Mouse (Mus musculus) ES-E14 (cell line): Measurements from ENCODE around the gene Ckmt2. TPM values are rescaled to one million over a fixed set of nuclear protein-coding genes. Genes with fewer than 3 reads are reported as not detected.
A peak's percentile ranks its signal among the peaks of the same experiment; 100 is the strongest.

ENCODE experiments used
- DNase-seq: peaks from one replicate; pipeline ENCODE4 v3.0.0-alpha.2; 2013; ENCODE audit warnings: low read depth, low spot score
- H3K27ac ChIP-seq: 2 replicates; pipeline ENCODE4 v1.5.1; 2012; ENCODE audit warnings: low read depth, mild to moderate bottlenecking, low read length, moderate library complexity, mixed read lengths; ENCODE audit not compliant: poor library complexity, insufficient read depth, severe bottlenecking
- H3K36me3 ChIP-seq: 2 replicates; pipeline ENCODE4 v1.6.1; 2012; ENCODE audit warnings: mild to moderate bottlenecking, low read length, moderate library complexity, mixed read lengths; ENCODE audit not compliant: control insufficient read depth, poor library complexity, insufficient read depth, severe bottlenecking
- H3K4me1 ChIP-seq, 2 experiments: fragments of 150-350 bp in 1 of 2; sonication (generic) in 1 of 2; 2 replicates each; pipeline ENCODE4 v1.6.1; 2012; ENCODE audit warnings: low read length in 2 of 2, mild to moderate bottlenecking in 1 of 2, mixed read lengths in 1 of 2; ENCODE audit not compliant: control insufficient read depth in 2 of 2, insufficient read depth in 2 of 2, poor library complexity in 1 of 2
- H3K4me3 ChIP-seq, 2 experiments: fragments of 150-350 bp in 1 of 2; sonication (generic) in 1 of 2; 2 replicates each; pipeline ENCODE4 v1.5.1; 2012; ENCODE audit warnings: low read length in 2 of 2, low read depth in 1 of 2, mild to moderate bottlenecking in 1 of 2, mixed read lengths in 1 of 2; ENCODE audit not compliant: insufficient read depth in 1 of 2, poor library complexity in 1 of 2, severe bottlenecking in 1 of 2
- H3K9ac ChIP-seq: 2 replicates; pipeline ENCODE4 v1.6.1; 2012; ENCODE audit warnings: low read depth, mild to moderate bottlenecking, low read length, mixed read lengths; ENCODE audit not compliant: poor library complexity, insufficient read depth, severe bottlenecking
- H3K9me3 ChIP-seq: fragments of 150-350 bp; sonication (generic); 2 replicates; pipeline ENCODE4 v1.6.1; 2012; ENCODE audit warnings: low read depth, mild to moderate bottlenecking, low read length; ENCODE audit not compliant: control insufficient read depth, insufficient read depth
- CHD2 ChIP-seq: IDR thresholded peaks from 2 replicates; pipeline ENCODE4 v1.6.1; 2014; ENCODE audit warnings: mild to moderate bottlenecking, low read depth, low read length, inconsistent platforms
- HCFC1 ChIP-seq: IDR thresholded peaks from 2 replicates; pipeline ENCODE4 v1.6.1; 2012; ENCODE audit warnings: low read length, inconsistent platforms, borderline replicate concordance; ENCODE audit not compliant: insufficient read depth
- MAFK ChIP-seq: IDR thresholded peaks from 2 replicates; pipeline ENCODE4 v1.6.1; 2014; ENCODE audit warnings: mild to moderate bottlenecking, low read depth, low read length, inconsistent platforms; ENCODE audit not compliant: insufficient read depth
- ZC3H11A ChIP-seq: IDR thresholded peaks from 2 replicates; pipeline ENCODE4 v1.6.1; 2012; ENCODE audit warnings: low read depth, mild to moderate bottlenecking, inconsistent platforms, low read length, borderline replicate concordance
- ZNF384 ChIP-seq: IDR thresholded peaks from 2 replicates; pipeline ENCODE4 v1.6.1; 2012; ENCODE audit warnings: low read depth, low read length, inconsistent platforms
- in situ Hi-C, 2 experiments: fragments of 600-800 bp; cut with MboI; formaldehyde crosslinking; loops; one replicate each; pipeline ENCODE4 v1.15.1; 2025; ENCODE audit warnings: low sequenced_read_pairs in 2 of 2, inconsistent platforms in 1 of 2; ENCODE audit not compliant: unreplicated experiment in 2 of 2
- total RNA-seq: library from RNA; depleted of rRNA; stranded (reverse); fragments of 300-350 nt; gene quantifications from 2 replicates; pipeline ENCODE4 v1.2.3, GENCODE M21; 2012; rRNA removed

Ckmt2 gene
- total RNA-seq, 1 experiment: not detected

DNA sequence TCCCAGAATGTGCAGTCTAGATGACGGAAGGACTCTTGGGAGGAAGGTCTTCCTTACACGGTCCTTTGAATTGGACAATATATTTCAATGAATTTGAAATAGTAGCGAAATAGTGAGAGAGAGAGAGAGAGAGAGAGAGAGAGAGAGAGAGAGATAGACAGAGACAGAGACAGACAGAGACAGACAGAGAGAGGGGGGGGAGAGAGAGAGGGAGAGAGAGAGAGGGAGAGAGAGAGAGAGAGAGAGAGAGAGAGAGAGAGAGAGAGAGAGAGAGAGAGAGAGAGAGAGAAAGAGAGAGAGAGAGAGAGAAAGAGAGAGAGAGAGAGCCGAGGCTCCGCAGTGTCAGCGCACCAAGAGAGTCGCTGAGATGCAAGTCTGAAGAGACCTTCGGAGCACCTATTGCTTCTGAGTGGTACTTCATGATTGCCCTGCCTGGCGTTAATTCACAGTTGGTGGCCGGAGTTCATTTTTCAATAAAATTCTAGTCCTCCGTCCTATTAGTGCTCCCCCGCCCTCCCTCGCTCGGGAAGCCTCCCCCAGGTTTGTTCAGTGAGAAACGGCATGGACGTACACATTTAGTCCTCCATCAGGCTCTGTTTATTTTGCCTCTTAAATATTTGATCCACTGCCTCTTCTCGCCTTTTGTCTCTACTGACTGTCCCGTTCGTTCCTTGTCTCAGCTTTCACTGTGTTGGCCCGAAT is 68.7 kb downstream of the Ckmt2 start:
- Histone ChIP-seq H3K4me3 (peak overlapping the region; percentile 81 to 91), H3K4me1 (peaks cover 0 to 2% of the 10 kb centered on the region in 2 experiments; a peak in 1 of 4 replicates), H3K9ac (peak overlapping the region; percentile 95), H3K27ac (peak overlapping the region; percentile 57; the same call in 1 of the 2 replicates), H3K9me3 (no peaks in the 10 kb centered on the region), H3K36me3 (peaks cover 9% of the 10 kb centered on the region)
- DNase-seq: no peak
- TF ChIP-seq MAFK: no peak
- in situ Hi-C loops: no loop called here

DNA sequence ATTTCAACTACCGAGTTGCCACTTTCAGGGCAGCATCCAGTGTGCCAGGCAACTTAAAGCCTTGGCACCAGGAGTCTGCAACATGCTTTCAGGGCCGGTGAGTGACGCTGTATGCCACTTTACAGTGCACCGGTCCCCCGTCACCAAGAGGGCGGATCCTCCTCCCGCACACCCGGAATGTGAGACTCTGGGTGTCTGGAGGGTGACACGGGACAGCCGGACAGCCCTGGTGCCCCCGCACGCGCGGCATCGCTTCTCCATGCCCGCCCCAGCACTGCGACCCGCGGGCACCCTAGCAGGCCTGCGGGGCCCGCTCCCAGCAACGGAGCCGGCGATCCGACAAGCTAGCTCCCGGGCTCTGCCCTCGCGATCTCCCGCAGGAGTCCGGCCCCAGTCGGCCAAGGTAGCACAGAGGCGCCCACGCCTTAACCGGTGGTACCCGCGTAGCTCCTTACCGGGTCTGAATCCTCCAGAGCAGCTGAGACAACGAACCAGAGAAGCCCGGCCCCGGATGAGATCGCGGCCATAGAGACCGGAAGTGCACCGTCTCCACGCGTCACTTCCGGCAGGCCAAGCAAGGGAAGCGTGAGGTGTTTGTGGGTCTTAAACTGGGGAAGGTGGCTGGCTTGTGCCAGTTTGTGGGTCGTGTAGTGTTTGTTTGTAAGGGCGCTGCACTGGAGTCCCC is 69.4 kb downstream of the Ckmt2 start, which contains the start of gene Zcchc9:
Gene Zcchc9, minus strand, starts transcription at position 551 of the 685 bp plus-strand sequence.
- Histone ChIP-seq H3K9ac (peak within 1 kb of the TSS; percentile 95), H3K27ac (peak within 1 kb of the TSS; percentile 57), H3K4me3 (peak within 1 kb of the TSS; percentile 81 to 91), H3K9me3 (no peaks in the 10 kb centered on the region), H3K36me3 (peaks cover 9% of the 10 kb centered on the region), H3K4me1 (peaks cover 0 to 2% of the 10 kb centered on the region in 2 experiments; a peak in 1 of 4 replicates)
- DNase-seq: peak; percentile 81
- in situ Hi-C loops: no loop called here
- no peak for TF ChIP-seq ZNF384
- TF ChIP-seq ZC3H11A: no peak
- no peak for TF ChIP-seq CHD2
- no peak for TF ChIP-seq MAFK
- TF ChIP-seq HCFC1: no peak

Other genes with a start within 250 kb of the Ckmt2 start
- not detected in 2 replicates for gene Acot12, start 135.4 kb downstream of the Ckmt2 start, total RNA-seq
- gene Zcchc9, start 69.2 kb downstream of the Ckmt2 start, total RNA-seq: 13.0 and 20.0 TPM in 2 replicates